In genomic region chr5:43645020-43645419, GRCm38 (mm10) we compare ENCODE assay signal across 10 mouse cellular contexts.
"Had no signal": no experiment of that assay in that cellular context is flagged by ENCODE, and none has a peak within 500 bp of the region (broad histone marks: within the 10 kb centered on the region; RNA-seq: fewer than 3 reads in every experiment).

No protein-coding gene starts in this region.

- H3K27ac ChIP-seq: left cerebral cortex, adult 2 months; liver, embryonic 14.5 days; midbrain, embryonic 12.5 days had no signal

- DNase-seq: kidney, postnatal 25 days; lung, adult 18-20 months; right cerebral cortex, adult 18-20 months; right cerebral cortex, postnatal 25 days; thymus, postnatal 36 days had no signal

- H3K9ac ChIP-seq: liver, embryonic 14.5 days; midbrain, embryonic 12.5 days; neural tube, embryonic 15.5 days had no signal

- H3K4me2 ChIP-seq: midbrain, embryonic 12.5 days; neural tube, embryonic 15.5 days had no signal

- H3K27me3 ChIP-seq: midbrain, embryonic 12.5 days; neural tube, embryonic 15.5 days had no signal

- H3K4me3 ChIP-seq: left cerebral cortex, adult 2 months; midbrain, embryonic 12.5 days; myocyte; neural tube, embryonic 15.5 days had no signal

- H3K4me1 ChIP-seq: midbrain, embryonic 12.5 days had no signal

- H3K36me3 ChIP-seq: midbrain, embryonic 12.5 days; neural tube, embryonic 15.5 days had no signal

- H3K9me3 ChIP-seq: midbrain, embryonic 12.5 days; neural tube, embryonic 15.5 days had no signal
